Mouse (Mus musculus) kidney, postnatal 14 days (tissue): ENCODE measurements around the gene Myo9b.
A peak's percentile ranks its signal among the peaks of the same experiment; 100 is the strongest.
"Not testable (repeated sequence)": the region's sequence is repeated elsewhere in the genome, so short reads cannot be mapped to it uniquely, and the experiment has no call there.

Source experiments
- DNase-seq: peaks from one replicate; pipeline ENCODE4 v3.0.0; 2022; ENCODE audit warnings: mixed read lengths

The Myo9b gene

GRCm38 (mm10) chr8:71297439-71297838 is 24.9 kb downstream of the Myo9b start:
- no peak for DNase-seq

DNA sequence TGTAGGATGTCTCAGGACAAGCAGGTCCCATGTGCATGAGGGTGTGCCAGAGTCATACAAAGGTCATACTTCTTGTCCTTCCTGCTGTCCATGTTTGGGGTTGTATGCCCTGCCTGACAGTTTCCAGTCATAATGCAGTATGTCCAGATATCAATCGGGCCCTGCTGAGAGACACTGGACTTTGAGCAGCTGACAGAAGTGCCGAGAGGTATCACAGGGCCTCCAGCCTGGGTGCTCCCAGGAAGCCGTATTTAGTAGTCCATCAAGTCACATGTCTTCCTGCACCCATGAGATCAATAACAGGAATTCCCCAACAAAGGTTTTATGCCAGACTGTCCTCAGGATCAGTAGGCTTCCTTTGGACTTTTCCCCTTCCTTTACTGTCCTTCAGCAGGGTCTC is 27.2 kb downstream of the Myo9b start:
- DNase-seq: no peak

DNA sequence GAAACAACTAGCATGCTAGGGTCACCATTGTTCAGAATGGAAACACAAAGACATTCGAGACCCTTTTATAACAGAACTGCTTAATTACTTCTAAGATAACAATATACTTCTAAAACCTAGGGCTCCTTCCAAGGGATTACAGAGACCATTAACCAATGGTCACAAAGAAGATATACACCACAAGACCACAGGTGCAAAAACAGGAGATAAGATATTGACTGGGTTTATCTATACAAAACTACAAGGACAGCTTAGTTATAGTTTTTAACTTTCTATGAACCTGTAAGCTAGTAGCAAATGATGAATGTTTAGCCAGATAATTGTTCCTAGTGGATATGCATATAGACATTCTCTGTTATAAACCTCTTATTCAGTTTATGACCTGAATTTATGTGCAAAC is 30.3 kb downstream of the Myo9b start:
- no peak for DNase-seq

DNA sequence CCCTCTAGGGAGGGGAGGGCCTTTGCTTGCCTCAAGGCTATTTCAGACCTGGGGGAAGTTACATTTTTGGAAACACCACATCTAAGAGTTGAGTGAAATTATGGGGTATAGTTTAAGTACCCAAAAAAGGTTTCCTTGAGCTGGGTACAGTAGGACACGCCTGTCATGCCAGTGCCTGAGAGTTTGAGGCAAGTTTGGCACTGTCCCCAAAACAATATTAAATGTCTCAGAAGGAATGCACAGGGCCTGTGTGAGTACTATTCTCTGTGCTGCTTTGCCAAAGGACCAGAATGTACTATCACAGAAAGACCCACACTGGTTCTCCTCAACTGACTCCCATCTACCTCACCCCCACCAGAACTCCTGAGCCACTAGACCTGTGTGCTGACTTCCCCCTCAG is 31.1 kb downstream of the Myo9b start:
- no peak for DNase-seq

- no peak for DNase-seq
Measured at GRCm38 (mm10) chr8:71305988-71306387, 33.5 kb downstream of the Myo9b start.

DNA sequence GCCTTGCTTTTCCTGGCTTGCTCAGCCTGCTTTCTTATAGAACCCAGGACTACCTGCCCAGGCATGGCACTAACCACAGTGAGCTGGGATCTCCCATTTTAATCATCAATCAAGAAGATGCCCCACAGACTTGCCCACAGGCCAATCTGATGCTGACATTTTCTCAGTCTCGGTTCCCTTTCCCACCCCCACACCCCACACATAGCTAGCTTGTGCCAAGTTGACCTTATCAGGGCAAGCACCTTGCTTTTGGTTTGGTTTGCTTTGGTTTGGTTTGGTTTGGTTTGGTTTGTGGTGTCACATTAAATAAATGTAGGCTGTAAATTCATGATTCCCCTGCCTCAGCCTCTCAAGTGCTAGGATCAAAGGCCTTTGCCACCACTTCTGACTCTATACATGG is 34.9 kb downstream of the Myo9b start:
- DNase-seq: no peak

DNA sequence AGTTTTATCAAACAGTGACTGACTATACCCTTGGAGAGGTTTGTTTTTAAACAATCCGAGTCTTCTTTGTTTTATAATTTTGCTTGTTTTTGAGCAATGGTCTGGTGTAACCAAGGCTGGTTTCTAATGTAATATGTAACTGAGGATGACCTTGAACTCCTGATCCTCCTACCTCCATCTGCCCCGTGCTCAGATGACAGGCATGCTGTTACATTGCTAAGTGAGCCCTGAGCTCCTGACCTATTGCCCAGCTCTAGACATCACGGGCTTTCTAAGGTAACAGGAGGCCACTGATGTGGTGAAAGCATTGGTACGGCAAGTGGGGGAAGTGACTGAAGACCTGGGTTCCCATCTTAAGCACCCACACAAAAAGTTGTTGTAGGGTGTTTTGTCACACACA is 35.4 kb downstream of the Myo9b start:
- no peak for DNase-seq

DNA sequence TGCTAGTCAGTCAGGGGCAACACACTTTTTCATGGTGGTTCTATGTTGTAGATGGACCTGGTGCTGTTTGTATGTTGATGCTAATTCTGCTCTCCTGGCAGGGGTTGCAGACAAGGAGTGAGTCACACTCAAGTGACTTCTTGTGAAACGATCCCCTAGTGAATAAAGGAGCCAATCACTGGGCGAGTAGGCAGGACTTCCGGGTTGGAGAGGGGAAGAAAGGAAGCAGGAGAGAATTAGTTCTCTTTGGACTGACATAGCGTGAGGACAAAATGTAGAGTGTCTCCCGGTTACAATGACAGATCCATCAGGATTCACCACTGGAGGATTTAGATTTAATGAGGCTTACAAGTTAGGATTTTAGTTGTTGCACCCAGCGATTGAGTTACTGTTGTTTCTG is 37.9 kb downstream of the Myo9b start:
- no peak for DNase-seq

DNA sequence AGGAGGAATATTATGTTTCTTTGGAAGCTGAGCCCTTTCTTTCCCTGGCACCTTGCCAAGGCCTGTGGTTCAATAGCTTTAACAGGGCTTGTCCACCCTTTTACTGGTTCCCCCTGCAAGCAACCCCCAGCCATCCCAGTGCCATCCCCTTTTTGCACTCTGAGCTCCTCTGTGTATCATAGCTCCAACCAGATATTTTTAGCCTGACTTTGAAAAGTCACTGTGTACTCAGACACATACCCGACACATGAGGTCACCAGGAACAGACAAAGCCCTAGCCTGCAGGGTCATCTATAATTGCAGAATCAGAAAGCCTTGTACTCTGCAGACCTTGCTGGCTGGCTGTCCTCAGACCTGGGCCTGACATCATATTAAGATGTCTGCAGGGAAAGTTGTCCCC is 40.2 kb downstream of the Myo9b start:
- DNase-seq: peak; percentile 25

DNA sequence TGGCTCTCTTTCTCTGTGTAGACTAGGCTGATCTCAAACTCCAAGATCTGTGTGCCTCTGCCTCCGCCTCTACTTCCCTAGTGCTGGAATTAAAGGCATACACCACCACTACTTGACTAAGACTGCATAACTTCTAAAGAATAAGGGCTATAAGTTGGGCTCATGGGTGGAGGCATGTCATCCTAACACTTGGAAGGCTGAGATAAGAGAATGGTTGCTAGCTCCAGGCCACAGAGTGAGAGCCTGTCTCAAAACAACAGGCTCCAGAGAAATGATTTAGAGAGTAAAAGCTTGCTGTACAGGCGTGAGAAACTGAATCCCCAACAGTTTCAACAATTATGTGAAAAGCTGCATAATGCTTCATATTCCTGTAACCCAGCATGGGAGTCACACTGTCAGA is 41.4 kb downstream of the Myo9b start:
- DNase-seq: no peak

- DNase-seq: no peak
Measured at GRCm38 (mm10) chr8:71315972-71316371, 43.5 kb downstream of the Myo9b start.

GRCm38 (mm10) chr8:71316486-71317031 is 44.0 kb downstream of the Myo9b start:
- no peak for DNase-seq

GRCm38 (mm10) chr8:71318610-71319009 is 46.1 kb downstream of the Myo9b start:
- DNase-seq: not testable (repeated sequence)

- DNase-seq: not testable (repeated sequence)
Measured at GRCm38 (mm10) chr8:71319760-71320159, 47.2 kb downstream of the Myo9b start.

- no peak for DNase-seq
Measured at GRCm38 (mm10) chr8:71322939-71323338, 50.4 kb downstream of the Myo9b start.

GRCm38 (mm10) chr8:71324848-71325247 is 52.3 kb downstream of the Myo9b start:
- peak; percentile 38 for DNase-seq

DNA sequence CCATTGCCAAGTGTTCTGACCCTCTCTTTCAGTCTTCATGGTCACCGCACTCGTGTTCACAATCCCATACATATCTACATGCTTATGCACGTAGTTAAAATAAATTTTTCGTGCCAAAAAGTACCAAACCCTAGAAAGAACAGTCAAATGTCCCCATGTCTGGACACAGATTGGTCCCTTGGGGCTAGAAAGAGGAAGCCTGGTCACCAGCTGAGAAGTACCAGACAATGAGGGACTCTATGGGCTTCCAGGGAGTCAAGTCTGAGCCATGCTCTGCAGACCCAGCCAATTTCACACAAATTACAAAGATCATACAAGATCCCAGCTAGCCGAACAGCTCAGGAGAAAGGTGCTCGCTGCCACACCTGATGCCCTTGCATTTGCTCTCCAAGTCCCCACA is 65.3 kb downstream of the Myo9b start:
- not testable (repeated sequence) for DNase-seq

DNA sequence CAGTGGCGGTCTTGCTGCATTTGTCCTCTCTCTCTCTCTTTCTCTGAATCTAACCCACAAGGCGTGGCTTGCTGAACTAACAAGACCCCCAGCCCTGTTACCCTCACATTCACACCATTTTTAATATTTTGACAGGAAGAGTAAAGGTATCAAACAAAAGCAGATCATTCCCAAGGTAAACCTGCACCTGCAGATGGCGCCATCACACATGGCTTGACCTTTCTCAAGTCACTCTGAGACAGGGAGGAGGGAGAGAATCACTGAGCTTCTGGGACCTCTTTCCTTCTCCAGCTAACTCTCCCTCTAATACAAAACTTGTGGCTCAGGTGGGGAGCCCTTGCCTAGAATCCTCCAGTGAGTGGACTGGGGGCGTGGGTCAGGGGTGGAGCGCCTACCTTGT is 68.1 kb downstream of the Myo9b start:
- peak; percentile 49 for DNase-seq

- DNase-seq: no peak
Measured at GRCm38 (mm10) chr8:71346581-71346980, 74.1 kb downstream of the Myo9b start.

GRCm38 (mm10) chr8:71351117-71351516 is 78.6 kb downstream of the Myo9b start:
- DNase-seq: no peak

GRCm38 (mm10) chr8:71351520-71351919 is 79.0 kb downstream of the Myo9b start:
- DNase-seq: no peak

DNA sequence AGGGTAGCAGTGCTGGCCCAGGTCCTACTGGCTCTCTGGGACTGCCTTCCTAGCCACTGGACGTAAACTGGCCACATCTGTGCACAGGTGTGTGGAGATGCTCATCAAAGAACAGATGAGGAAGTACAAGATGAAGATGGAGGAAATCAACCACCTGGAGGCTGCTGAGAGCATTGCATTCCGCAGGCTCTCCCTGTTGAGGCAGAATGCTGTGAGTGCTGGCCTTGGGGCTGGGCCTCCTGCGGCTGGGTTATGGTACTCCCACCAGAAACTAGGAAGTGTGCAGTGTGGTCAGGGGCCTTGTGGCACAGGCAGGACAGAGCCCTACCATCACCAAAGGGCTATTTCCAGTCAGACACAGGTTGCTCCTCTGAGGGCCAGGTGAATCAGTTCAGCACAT is 85.5 kb downstream of the Myo9b start:
- no peak for DNase-seq

GRCm38 (mm10) chr8:71366771-71367528 is 94.4 kb downstream of the Myo9b start, which contains the start of gene Use1:
TSS of gene Use1 (plus strand) at chr8:71366848.
- DNase-seq: peak; percentile 96

DNA sequence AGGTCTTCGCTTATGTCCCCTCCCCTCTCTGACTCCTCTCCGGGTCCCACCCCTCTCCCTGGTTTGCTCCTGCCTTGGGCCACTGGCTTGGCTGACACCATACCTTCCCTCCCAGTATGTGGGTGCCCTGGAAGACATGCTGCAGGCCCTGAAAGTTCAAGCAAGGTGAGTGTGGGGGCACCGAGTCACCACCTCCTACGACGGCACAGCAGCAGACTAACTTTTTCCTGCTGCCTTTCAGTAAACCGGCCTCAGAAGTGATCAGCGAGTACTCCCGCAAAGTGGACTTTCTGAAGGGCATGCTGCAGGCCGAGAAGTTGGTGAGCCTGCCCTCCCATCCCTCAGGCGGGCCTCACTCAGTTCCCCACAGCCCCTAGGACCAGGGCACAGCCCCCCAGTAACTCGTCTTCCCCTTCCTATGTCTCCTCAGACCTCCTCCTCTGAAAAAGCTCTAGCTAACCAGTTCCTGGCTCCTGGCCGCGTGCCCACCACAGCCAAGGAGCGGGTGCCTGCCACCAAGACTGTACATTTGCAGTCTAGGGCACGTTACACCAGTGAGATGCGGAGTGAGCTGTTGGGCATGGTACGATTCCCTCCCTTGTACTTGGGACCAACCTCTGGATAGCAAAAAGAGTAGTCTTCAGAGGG is 95.1 kb downstream of the Myo9b start:
- peak; percentile 24 for DNase-seq
